Mouse (Mus musculus) CH12.LX (cell line): ENCODE measurements at regions not wholly inside any gene's neighbourhood (a gene's known extent, or its start where the extent isn't known, plus 50 kb on each side); places are given as distances from the start of the nearest gene placed in this dataset.

Experiments used
- DNase-seq: peaks from one replicate; pipeline ENCODE4 v3.0.0-alpha.2; 2013; ENCODE audit errors: extremely low read depth
- H3K27ac ChIP-seq: 2 replicates; pipeline ENCODE4 v1.5.1; 2012; ENCODE audit warnings: low read depth, mild to moderate bottlenecking, control low read depth, moderate library complexity; ENCODE audit not compliant: insufficient read depth
- H3K27me3 ChIP-seq: replicated peaks from 2 replicates; pipeline ENCODE3; 2012; ENCODE audit warnings: inconsistent platforms
- H3K36me3 ChIP-seq, 2 experiments: replicated peaks in 1 of 2; 2 replicates each; pipeline versions ENCODE3 to v1.6.1; 2012; ENCODE audit warnings: inconsistent platforms in 1 of 2, low read length in 1 of 2, mild to moderate bottlenecking in 1 of 2, mixed read lengths in 1 of 2, moderate library complexity in 1 of 2; ENCODE audit not compliant: control insufficient read depth in 1 of 2, insufficient read depth in 1 of 2
- H3K4me1 ChIP-seq, 2 experiments: 2 replicates each; pipeline ENCODE4 v1.6.1; 2012; ENCODE audit warnings: inconsistent platforms in 1 of 2, moderate library complexity in 1 of 2; ENCODE audit not compliant: insufficient read depth in 2 of 2, control insufficient read depth in 1 of 2
- H3K4me2 ChIP-seq: 2 replicates; pipeline ENCODE4 v1.6.1; 2012; ENCODE audit warnings: low read depth, mild to moderate bottlenecking, control low read depth; ENCODE audit not compliant: poor library complexity, insufficient read depth, severe bottlenecking
- H3K4me3 ChIP-seq, 3 experiments: fragments of 150-350 bp in 1 of 3; sonication (generic) in 1 of 3; replicated peaks in 1 of 3; 2 replicates each; pipeline versions ENCODE3 to v1.5.1; 2011 to 2012; ENCODE audit warnings: low read depth in 2 of 3, low read length in 2 of 3, mild to moderate bottlenecking in 2 of 3, moderate library complexity in 2 of 3, control low read depth in 1 of 3, improper control_type of control experiment in 1 of 3, inconsistent platforms in 1 of 3, mixed read lengths in 1 of 3; ENCODE audit not compliant: poor library complexity in 1 of 3
- H3K79me2 ChIP-seq: replicated peaks from 2 replicates; pipeline ENCODE4 v1.6.1; 2012; ENCODE audit warnings: mild to moderate bottlenecking, moderate library complexity; ENCODE audit not compliant: control insufficient read depth, poor library complexity, insufficient read depth, severe bottlenecking; ENCODE audit errors: extremely low read depth
- H3K9ac ChIP-seq: 2 replicates; pipeline ENCODE4 v1.6.1; 2012; ENCODE audit warnings: low read depth, mild to moderate bottlenecking, control low read depth, moderate library complexity; ENCODE audit not compliant: insufficient read depth
- H3K9me3 ChIP-seq: replicated peaks from 2 replicates; pipeline ENCODE3; 2012; ENCODE audit warnings: low read length, inconsistent platforms, mixed read lengths
- BHLHE40 ChIP-seq: IDR thresholded peaks from 2 replicates; pipeline ENCODE4 v1.6.1; 2011; ENCODE audit warnings: mild to moderate bottlenecking, low read depth, low read length, improper control_type of control experiment
- CHD1 ChIP-seq: IDR thresholded peaks from 2 replicates; pipeline ENCODE4 v1.6.1; 2012; ENCODE audit warnings: low read depth, low read length, improper control_type of control experiment, inconsistent platforms
- ELF1 ChIP-seq: IDR thresholded peaks from 2 replicates; pipeline ENCODE4 v1.6.1; 2014; ENCODE audit warnings: low read depth, mild to moderate bottlenecking, inconsistent platforms, low read length, improper control_type of control experiment
- EP300 ChIP-seq: IDR thresholded peaks from 2 replicates; pipeline ENCODE4 v1.6.1; 2011; ENCODE audit warnings: low read length, improper control_type of control experiment
- GABPA ChIP-seq: IDR thresholded peaks from 2 replicates; pipeline ENCODE4 v1.6.1; 2012; ENCODE audit warnings: low read depth, low read length, improper control_type of control experiment, inconsistent platforms; ENCODE audit not compliant: insufficient replicate concordance
- IRF4 ChIP-seq: IDR thresholded peaks from 2 replicates; pipeline ENCODE4 v1.6.1; 2014; ENCODE audit warnings: low read depth, mild to moderate bottlenecking, inconsistent platforms, low read length, improper control_type of control experiment
- JUN ChIP-seq: IDR thresholded peaks from 2 replicates; pipeline ENCODE4 v1.6.1; 2011; ENCODE audit warnings: low read depth, mild to moderate bottlenecking, low read length, improper control_type of control experiment, moderate library complexity; ENCODE audit not compliant: insufficient read depth
- KAT2A ChIP-seq: IDR thresholded peaks from 2 replicates; pipeline ENCODE4 v1.6.1; 2012; ENCODE audit warnings: low read length, improper control_type of control experiment, inconsistent platforms; ENCODE audit not compliant: insufficient replicate concordance
- MAFK ChIP-seq: IDR thresholded peaks from 2 replicates; pipeline ENCODE4 v1.6.1; 2011; ENCODE audit warnings: low read length, improper control_type of control experiment; ENCODE audit not compliant: insufficient replicate concordance
- RCOR1 ChIP-seq: conservative IDR thresholded peaks from 2 replicates; pipeline ENCODE4 v1.6.1; 2012; ENCODE audit warnings: low read depth, mild to moderate bottlenecking, inconsistent platforms, low read length, improper control_type of control experiment
- SMC3 ChIP-seq: IDR thresholded peaks from 2 replicates; pipeline ENCODE4 v1.6.1; 2011; ENCODE audit warnings: low read depth, low read length, improper control_type of control experiment
- TBP ChIP-seq: conservative IDR thresholded peaks from 2 replicates; pipeline ENCODE4 v1.6.1; 2011; ENCODE audit warnings: low read depth, low read length, improper control_type of control experiment
- TCF12 ChIP-seq: IDR thresholded peaks from 2 replicates; pipeline ENCODE4 v1.6.1; 2014; ENCODE audit warnings: low read depth, mild to moderate bottlenecking, inconsistent platforms, low read length, improper control_type of control experiment
- USF1 ChIP-seq: IDR thresholded peaks from 2 replicates; pipeline ENCODE4 v1.6.1; 2014; ENCODE audit warnings: low read depth, mild to moderate bottlenecking, inconsistent platforms, low read length, improper control_type of control experiment
- ZKSCAN1 ChIP-seq: IDR thresholded peaks from 2 replicates; pipeline ENCODE4 v1.6.1; 2012; ENCODE audit warnings: low read depth, inconsistent platforms, low read length, improper control_type of control experiment, borderline replicate concordance
- ZMIZ1 ChIP-seq: IDR thresholded peaks from 2 replicates; pipeline ENCODE4 v1.6.1; 2012; ENCODE audit warnings: low read depth, mild to moderate bottlenecking, inconsistent platforms, low read length, improper control_type of control experiment
- ZNF384 ChIP-seq: IDR thresholded peaks from 2 replicates; pipeline ENCODE4 v1.6.1; 2012; ENCODE audit warnings: low read depth, low read length, improper control_type of control experiment, inconsistent platforms
- dilution Hi-C: fragments of 300-500 bp; cut with MboI; formaldehyde crosslinking; loops from 2 replicates; pipeline ENCODE4 v1.14.3; 2020; ENCODE audit warnings: low sequenced_read_pairs; ENCODE audit not compliant: extremely low pct_unique_long_range_greater_than_20kb, extremely low pct_ligation_motif_present
- in situ Hi-C: fragments of 300-500 bp; cut with MboI; formaldehyde crosslinking; loops from 3 replicates; pipeline ENCODE4 v1.14.3; 2019; ENCODE audit warnings: low sequenced_read_pairs, low pct_ligation_motif_present, low pct_unique_long_range_greater_than_20kb, mixed read lengths

- in situ Hi-C loops: loop anchor here (25.0 kb wide), 2 partner anchors 976 to 1376 kb away; no protein-coding TSS in a partner anchor
- no peak overlapping the region for H3K4me2 ChIP-seq
- H3K9ac ChIP-seq: no peak overlapping the region
- dilution Hi-C loops: no loop called here
- no peaks in the 10 kb centered on the region for H3K27me3 ChIP-seq
- H3K9me3 ChIP-seq: no peaks in the 10 kb centered on the region
- H3K36me3 ChIP-seq: no peaks in the 10 kb centered on the region
- no peak for TF ChIP-seq GABPA
- TF ChIP-seq IRF4: no peak
- TF ChIP-seq MAFK: no peak
- no peak for TF ChIP-seq EP300
- TF ChIP-seq SMC3: no peak
- no peak for DNase-seq
- no peak overlapping the region for H3K4me3 ChIP-seq
- H3K79me2 ChIP-seq: no peaks in the 10 kb centered on the region
- 0 out of 4 replicates have a peak, but pooled peaks cover 0 to 3% of the 10 kb centered on the region in 2 experiments for H3K4me1 ChIP-seq
- no peak overlapping the region for H3K27ac ChIP-seq
Measured at GRCm38 (mm10) chr4:81561453-81561852, 118.8 kb upstream of the Mpdz start.

- in situ Hi-C loops (loop anchor here (25.0 kb wide), 2 partner anchors 986 to 1386 kb away; no protein-coding TSS in a partner anchor), dilution Hi-C loops (no loop called here)
- no peak overlapping the region for H3K4me3 ChIP-seq
- H3K27me3 ChIP-seq: no peaks in the 10 kb centered on the region
- no peak overlapping the region for H3K27ac ChIP-seq
- H3K9me3 ChIP-seq: no peaks in the 10 kb centered on the region
- DNase-seq: no peak
- H3K4me1 ChIP-seq: no peaks in the 10 kb centered on the region
- H3K36me3 ChIP-seq: no peaks in the 10 kb centered on the region
- TF ChIP-seq JUN (no peak), RCOR1 (no peak), ZNF384 (no peak), ZKSCAN1 (no peak), MAFK (no peak), USF1 (no peak), TBP (no peak), TCF12 (no peak), IRF4 (no peak), BHLHE40 (no peak), ZMIZ1 (no peak), CHD1 (no peak), KAT2A (no peak), ELF1 (no peak)
- H3K79me2 ChIP-seq: no peaks in the 10 kb centered on the region
- H3K4me2 ChIP-seq: no peak overlapping the region
- H3K9ac ChIP-seq: no peak overlapping the region
Measured at GRCm38 (mm10) chr4:81550816-81551215, 108.2 kb upstream of the Mpdz start.
